Mouse (Mus musculus): ENCODE results near the gene Lrrfip1. TPM values are rescaled to one million over a fixed set of nuclear protein-coding genes. Genes with fewer than 3 reads are reported as not detected.

Gene Lrrfip1
- polyA plus RNA-seq, 1 experiment from 2014 or later, result 69.2 TPM

GRCm38 (mm10) chr1:91013803-91014202, 15.3 kb downstream of the Lrrfip1 start:
- Histone ChIP-seq H3K9me3 (ENCODE audit: control insufficient read depth, low read length) (no peaks in the 10 kb centered on the region), H3K36me3 (ENCODE audit: control insufficient read depth, insufficient read depth, low read length) (no peaks in the 10 kb centered on the region), H3K27me3 (replicated peaks; ENCODE audit: control insufficient read depth, insufficient read depth, low read length) (no peaks in the 10 kb centered on the region), H3K27ac (ENCODE audit: low read length) (no peak overlapping the region), H3K4me2 (ENCODE audit: low read depth, low read length) (no peak overlapping the region), H3K4me1 (ENCODE audit: control insufficient read depth, insufficient read depth, low read length) (peaks cover 25% of the 10 kb centered on the region), H3K9ac (ENCODE audit: low read depth, low read length) (no peak overlapping the region), H3K4me3 (ENCODE audit: low read length) (no peak overlapping the region)
- WGBS, result 68% methylated on average over 3 of the region's 3 CpGs
- peak; percentile 31; the same call in 1 of the 2 replicates for ATAC-seq

GRCm38 (mm10) chr1:91015571-91015970, 17.0 kb downstream of the Lrrfip1 start:
- no peak overlapping the region for H3K27ac ChIP-seq (ENCODE audit: low read length)
- WGBS, result 51% methylated on average over 7 of the region's 7 CpGs
- peaks cover 25% of the 10 kb centered on the region for H3K4me1 ChIP-seq (ENCODE audit: control insufficient read depth, insufficient read depth, low read length)
- no peaks in the 10 kb centered on the region for H3K27me3 ChIP-seq (replicated peaks; ENCODE audit: control insufficient read depth, insufficient read depth, low read length)
- no peaks in the 10 kb centered on the region for H3K9me3 ChIP-seq (ENCODE audit: control insufficient read depth, low read length)
- no peak overlapping the region for H3K9ac ChIP-seq (ENCODE audit: low read depth, low read length)
- ATAC-seq, result peak; percentile 30; the same call in 1 of the 2 replicates
- H3K4me2 ChIP-seq (ENCODE audit: low read depth, low read length), result no peak overlapping the region
- no peak overlapping the region for H3K4me3 ChIP-seq (ENCODE audit: low read length)
- H3K36me3 ChIP-seq (ENCODE audit: control insufficient read depth, insufficient read depth, low read length), result no peaks in the 10 kb centered on the region

- peak; percentile 29; the same call in 1 of the 2 replicates for ATAC-seq
- peaks cover 18% of the 10 kb centered on the region for H3K4me1 ChIP-seq (ENCODE audit: control insufficient read depth, insufficient read depth, low read length)
- no peaks in the 10 kb centered on the region for H3K27me3 ChIP-seq (replicated peaks; ENCODE audit: control insufficient read depth, insufficient read depth, low read length)
- H3K27ac ChIP-seq (ENCODE audit: low read length), result peak overlapping the region; percentile 5; the same call in 1 of the 2 replicates
- H3K4me3 ChIP-seq (ENCODE audit: low read length), result no peak overlapping the region
- WGBS, result 23% methylated on average over 20 of the region's 20 CpGs
- peak overlapping the region; percentile 42; the same call in 1 of the 2 replicates for H3K9ac ChIP-seq (ENCODE audit: low read depth, low read length)
- H3K36me3 ChIP-seq (ENCODE audit: control insufficient read depth, insufficient read depth, low read length), result no peaks in the 10 kb centered on the region
- H3K4me2 ChIP-seq (ENCODE audit: low read depth, low read length), result peak overlapping the region; percentile 16
- H3K9me3 ChIP-seq (ENCODE audit: control insufficient read depth, low read length), result no peaks in the 10 kb centered on the region
These were observed 18.7 kb downstream of the Lrrfip1 start for GRCm38 (mm10) chr1:91017111-91017758.

- Histone ChIP-seq H3K27ac (ENCODE audit: low read length) (no peak overlapping the region), H3K4me3 (ENCODE audit: low read length) (no peak overlapping the region), H3K27me3 (replicated peaks; ENCODE audit: control insufficient read depth, insufficient read depth, low read length) (no peaks in the 10 kb centered on the region), H3K4me2 (ENCODE audit: low read depth, low read length) (no peak overlapping the region), H3K4me1 (ENCODE audit: control insufficient read depth, insufficient read depth, low read length) (peaks cover 27% of the 10 kb centered on the region), H3K36me3 (ENCODE audit: control insufficient read depth, insufficient read depth, low read length) (no peaks in the 10 kb centered on the region), H3K9ac (ENCODE audit: low read depth, low read length) (no peak overlapping the region), H3K9me3 (ENCODE audit: control insufficient read depth, low read length) (no peaks in the 10 kb centered on the region)
- no peak for ATAC-seq
- 61% methylated on average over 2 of the region's 2 CpGs for WGBS
These were observed 20.8 kb downstream of the Lrrfip1 start for GRCm38 (mm10) chr1:91019346-91019745.

DNA sequence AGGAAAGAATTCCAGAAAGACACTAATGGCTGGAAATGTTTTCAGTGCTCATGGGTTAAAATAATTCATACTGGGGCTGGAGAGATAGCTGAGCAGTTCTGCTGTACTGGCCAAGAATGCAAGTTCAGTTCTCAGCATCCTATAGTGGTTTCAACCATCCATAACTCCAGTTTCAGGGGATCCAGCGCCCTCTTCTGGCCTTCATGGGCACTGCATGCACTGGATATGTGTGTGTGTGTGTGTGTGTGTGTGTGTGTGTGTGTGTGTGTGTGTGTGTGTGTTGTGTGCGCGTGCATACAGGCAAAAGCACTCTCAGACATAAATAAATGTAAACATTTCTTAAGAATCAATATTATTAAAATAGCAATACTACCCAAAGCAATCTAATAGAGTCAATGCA, 22.8 kb downstream of the Lrrfip1 start:
- Histone ChIP-seq H3K27ac (ENCODE audit: low read length) (no peak overlapping the region), H3K9me3 (ENCODE audit: control insufficient read depth, low read length) (no peaks in the 10 kb centered on the region), H3K4me1 (ENCODE audit: control insufficient read depth, insufficient read depth, low read length) (peaks cover 29% of the 10 kb centered on the region; the same call in 1 of the 2 replicates), H3K36me3 (ENCODE audit: control insufficient read depth, insufficient read depth, low read length) (no peaks in the 10 kb centered on the region), H3K9ac (ENCODE audit: low read depth, low read length) (no peak overlapping the region), H3K27me3 (replicated peaks; ENCODE audit: control insufficient read depth, insufficient read depth, low read length) (no peaks in the 10 kb centered on the region), H3K4me3 (ENCODE audit: low read length) (no peak overlapping the region), H3K4me2 (ENCODE audit: low read depth, low read length) (no peak overlapping the region)
- 62% methylated on average over 3 of the region's 3 CpGs for WGBS
- no peak for ATAC-seq

DNA sequence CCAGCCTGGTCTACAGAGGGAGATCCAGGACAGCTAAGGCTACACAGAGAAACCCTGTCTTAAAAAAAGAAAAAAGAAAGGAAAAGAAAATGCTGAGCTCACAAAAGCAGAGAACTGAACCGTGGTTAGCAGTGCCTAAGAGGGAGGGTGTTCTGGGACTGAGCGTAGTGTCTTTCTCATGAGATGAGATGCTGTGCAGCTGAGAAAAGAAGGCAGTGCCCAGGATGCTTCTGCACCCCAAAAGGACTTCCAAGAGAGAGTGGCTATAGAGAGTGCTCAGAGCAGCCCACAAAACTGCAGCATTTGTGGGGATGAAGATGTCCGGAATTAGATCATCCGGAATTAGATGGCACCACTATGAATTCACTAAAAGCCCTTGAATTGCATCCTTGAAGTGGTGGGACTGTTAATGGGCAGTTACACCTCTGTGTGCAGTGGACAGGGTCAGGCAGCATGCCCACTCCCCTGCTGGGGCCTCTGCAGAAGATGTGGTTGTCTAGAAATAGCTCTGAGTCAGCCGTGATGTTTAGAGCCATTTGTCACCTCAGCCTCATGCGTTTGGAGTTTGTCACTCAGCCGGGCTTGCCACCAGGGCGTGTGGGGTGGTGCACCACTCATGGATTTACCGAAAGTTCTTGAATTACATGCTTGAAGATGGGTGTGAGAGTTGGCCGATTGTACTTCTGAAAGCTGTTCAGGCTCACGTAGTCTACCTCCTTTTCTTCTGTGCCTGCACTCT, 23.8 kb downstream of the Lrrfip1 start:
- no peak for ATAC-seq
- Histone ChIP-seq H3K4me2 (ENCODE audit: low read depth, low read length) (no peak overlapping the region), H3K36me3 (ENCODE audit: control insufficient read depth, insufficient read depth, low read length) (no peaks in the 10 kb centered on the region), H3K9ac (ENCODE audit: low read depth, low read length) (no peak overlapping the region), H3K4me1 (ENCODE audit: control insufficient read depth, insufficient read depth, low read length) (peaks cover 24% of the 10 kb centered on the region; the same call in 1 of the 2 replicates), H3K27ac (ENCODE audit: low read length) (no peak overlapping the region), H3K4me3 (ENCODE audit: low read length) (no peak overlapping the region), H3K9me3 (ENCODE audit: control insufficient read depth, low read length) (no peaks in the 10 kb centered on the region), H3K27me3 (replicated peaks; ENCODE audit: control insufficient read depth, insufficient read depth, low read length) (no peaks in the 10 kb centered on the region)
- WGBS, result 66% methylated on average over 11 of the region's 11 CpGs

GRCm38 (mm10) chr1:91023230-91023629, 24.7 kb downstream of the Lrrfip1 start:
- peak; percentile 51 for ATAC-seq
- H3K36me3 ChIP-seq (ENCODE audit: control insufficient read depth, insufficient read depth, low read length), result no peaks in the 10 kb centered on the region
- H3K9ac ChIP-seq (ENCODE audit: low read depth, low read length), result no peak overlapping the region
- H3K4me3 ChIP-seq (ENCODE audit: low read length), result no peak overlapping the region
- no peaks in the 10 kb centered on the region for H3K9me3 ChIP-seq (ENCODE audit: control insufficient read depth, low read length)
- H3K4me2 ChIP-seq (ENCODE audit: low read depth, low read length), result no peak overlapping the region
- peaks cover 21% of the 10 kb centered on the region; the same call in 1 of the 2 replicates for H3K4me1 ChIP-seq (ENCODE audit: control insufficient read depth, insufficient read depth, low read length)
- H3K27ac ChIP-seq (ENCODE audit: low read length), result peak overlapping the region; percentile 84
- no peaks in the 10 kb centered on the region for H3K27me3 ChIP-seq (replicated peaks; ENCODE audit: control insufficient read depth, insufficient read depth, low read length)
- WGBS, result 69% methylated on average over 5 of the region's 5 CpGs

- Histone ChIP-seq H3K9me3 (ENCODE audit: control insufficient read depth, low read length) (no peaks in the 10 kb centered on the region), H3K27me3 (replicated peaks; ENCODE audit: control insufficient read depth, insufficient read depth, low read length) (no peaks in the 10 kb centered on the region), H3K36me3 (ENCODE audit: control insufficient read depth, insufficient read depth, low read length) (no peaks in the 10 kb centered on the region), H3K9ac (ENCODE audit: low read depth, low read length) (no peak overlapping the region), H3K27ac (ENCODE audit: low read length) (peak overlapping the region; percentile 84), H3K4me1 (ENCODE audit: control insufficient read depth, insufficient read depth, low read length) (peaks cover 21% of the 10 kb centered on the region; the same call in 1 of the 2 replicates), H3K4me2 (ENCODE audit: low read depth, low read length) (no peak overlapping the region), H3K4me3 (ENCODE audit: low read length) (no peak overlapping the region)
- peak; percentile 91 for ATAC-seq
- WGBS, result 48% methylated on average over 9 of the region's 9 CpGs
These were observed 25.4 kb downstream of the Lrrfip1 start for GRCm38 (mm10) chr1:91023960-91024359.

DNA sequence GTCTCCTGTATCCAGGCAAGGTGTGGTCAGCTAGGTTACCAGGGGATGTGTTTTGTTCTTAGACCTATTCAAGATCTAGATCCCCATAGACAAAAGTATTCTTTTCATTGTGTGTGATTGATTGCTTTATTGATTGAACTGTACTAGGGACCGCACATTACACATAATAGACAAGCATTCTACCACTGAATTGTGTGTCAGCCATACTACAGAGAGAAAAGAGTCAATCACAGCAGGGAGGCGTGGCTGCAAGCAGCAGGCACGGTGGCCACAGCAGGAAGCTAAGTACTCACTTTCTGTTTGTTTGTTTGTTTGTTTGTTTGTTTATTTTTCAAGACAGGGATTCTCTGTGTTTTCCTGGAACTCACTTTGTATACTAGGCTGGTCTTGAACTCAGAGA, 25.9 kb downstream of the Lrrfip1 start:
- WGBS, result 58% methylated on average over 3 of the region's 3 CpGs
- H3K27ac ChIP-seq (ENCODE audit: low read length), result peak overlapping the region; percentile 84
- H3K36me3 ChIP-seq (ENCODE audit: control insufficient read depth, insufficient read depth, low read length), result no peaks in the 10 kb centered on the region
- H3K4me3 ChIP-seq (ENCODE audit: low read length), result no peak overlapping the region
- H3K9ac ChIP-seq (ENCODE audit: low read depth, low read length), result no peak overlapping the region
- peak; percentile 40 for ATAC-seq
- no peaks in the 10 kb centered on the region for H3K27me3 ChIP-seq (replicated peaks; ENCODE audit: control insufficient read depth, insufficient read depth, low read length)
- H3K4me2 ChIP-seq (ENCODE audit: low read depth, low read length), result no peak overlapping the region
- H3K9me3 ChIP-seq (ENCODE audit: control insufficient read depth, low read length), result no peaks in the 10 kb centered on the region
- H3K4me1 ChIP-seq (ENCODE audit: control insufficient read depth, insufficient read depth, low read length), result peaks cover 21% of the 10 kb centered on the region; the same call in 1 of the 2 replicates
